Mouse (Mus musculus) midbrain, embryonic 11.5 days (tissue): ENCODE results near the gene Ndufa12. TPM values are rescaled to one million over a fixed set of nuclear protein-coding genes. Genes with fewer than 3 reads are reported as not detected.

Experiments used
- ATAC-seq: fragments of 200-750 bp; cut with Nextera tagmentation; 2 replicates; pipeline ENCODE4 v1.8.0; 2017; ENCODE audit warnings: moderate TSS enrichment, moderate library complexity; ENCODE audit not compliant: low FRiP score
- DNase-seq: peaks from one replicate; pipeline ENCODE4 v3.0.0; 2015; ENCODE audit warnings: low spot score; ENCODE audit errors: missing footprints
- H3K27ac ChIP-seq: fragments of 300-500 bp; sonication (generic); 2 replicates; pipeline ENCODE4 v1.5.1; 2014; ENCODE audit warnings: low read depth, low read length
- H3K27me3 ChIP-seq: fragments of 300-500 bp; sonication (generic); 2 replicates; pipeline ENCODE4 v1.6.1; 2014; ENCODE audit warnings: mild to moderate bottlenecking, low read length, moderate library complexity, mixed read lengths; ENCODE audit not compliant: control insufficient read depth, insufficient read depth
- H3K36me3 ChIP-seq: fragments of 300-500 bp; sonication (generic); 2 replicates; pipeline ENCODE4 v1.6.1; 2014; ENCODE audit warnings: mild to moderate bottlenecking, low read length, moderate library complexity, mixed read lengths; ENCODE audit not compliant: control insufficient read depth, insufficient read depth
- H3K4me1 ChIP-seq: fragments of 300-500 bp; sonication (generic); 2 replicates; pipeline ENCODE4 v1.6.1; 2014; ENCODE audit warnings: low read length; ENCODE audit not compliant: control insufficient read depth, insufficient read depth
- H3K4me2 ChIP-seq: fragments of 300-500 bp; sonication (generic); 2 replicates; pipeline ENCODE4 v1.6.1; 2014; ENCODE audit warnings: mild to moderate bottlenecking, moderate library complexity
- H3K4me3 ChIP-seq: fragments of 300-500 bp; sonication (generic); 2 replicates; pipeline ENCODE4 v1.5.1; 2014; ENCODE audit warnings: low read depth, low read length
- H3K9ac ChIP-seq: fragments of 300-500 bp; sonication (generic); 2 replicates; pipeline ENCODE4 v1.6.1; 2014; ENCODE audit warnings: low read length
- H3K9me3 ChIP-seq: fragments of 300-500 bp; sonication (generic); 2 replicates; pipeline ENCODE4 v1.6.1; 2016; ENCODE audit warnings: low read length; ENCODE audit not compliant: control insufficient read depth
- WGBS: fragments of 180-500 bp; shearing (Covaris S2); extraction: QIAGEN DNeasy Blood & Tissue Kit; methylation state at CpG from one replicate; pipeline ENCODE4 v1.1.7; 2014; 5-methylcytosine and 5-hydroxymethylcytosine counted together
- polyA plus RNA-seq: library from polyadenylated mRNA; unstranded; fragments of >200 nt; fragmentation: Nextera tagmentation; extraction: Ambion mirVana; gene quantifications from 2 replicates; pipeline ENCODE4 v1.2.1, GENCODE M21; 2014

Ndufa12 gene
- polyA plus RNA-seq, 1 experiment from 2014 or later, result 528 TPM

- WGBS, result 91% methylated on average over 16 of the region's 16 CpGs
- H3K27me3 ChIP-seq, result no peaks in the 10 kb centered on the region
Measured at GRCm38 (mm10) chr10:94165426-94165825, 33.1 kb upstream of the Ndufa12 start.

GRCm38 (mm10) chr10:94167051-94167750 is 31.3 kb upstream of the Ndufa12 start:
- no peak for ATAC-seq
- Histone ChIP-seq H3K36me3 (peaks cover 23% of the 10 kb centered on the region), H3K4me3 (no peak overlapping the region), H3K27ac (no peak overlapping the region), H3K4me1 (peaks cover 9% of the 10 kb centered on the region), H3K9ac (no peak overlapping the region), H3K9me3 (peaks cover 6% of the 10 kb centered on the region), H3K4me2 (no peak overlapping the region), H3K27me3 (no peaks in the 10 kb centered on the region)
- DNase-seq, result peak; percentile 61
- 87% methylated on average over 11 of the region's 11 CpGs for WGBS

More at GRCm38 (mm10) chr10:94165426-94165825, 33.1 kb upstream of the Ndufa12 start:
- DNase-seq, result no peak
- ATAC-seq, result no peak
- no peak overlapping the region for H3K27ac ChIP-seq
- H3K4me3 ChIP-seq, result no peak overlapping the region
- peaks cover 6% of the 10 kb centered on the region for H3K9me3 ChIP-seq
- no peak overlapping the region for H3K4me2 ChIP-seq
- no peaks in the 10 kb centered on the region for H3K4me1 ChIP-seq
- H3K9ac ChIP-seq, result no peak overlapping the region
- peaks cover 23% of the 10 kb centered on the region for H3K36me3 ChIP-seq

- ATAC-seq (0 out of 2 replicates have a peak, but pooled peaks have one; percentile 22), DNase-seq (peak; percentile 87)
- H3K4me2 ChIP-seq, result 0 out of 2 replicates have a peak overlapping the region, but pooled peaks have one; percentile 10
- H3K4me3 ChIP-seq, result no peak overlapping the region
- 33% methylated on average over 12 of the region's 12 CpGs for WGBS
- peaks cover 20% of the 10 kb centered on the region for H3K4me1 ChIP-seq
- peaks cover 6% of the 10 kb centered on the region for H3K9me3 ChIP-seq
- H3K27ac ChIP-seq, result no peak overlapping the region
- H3K9ac ChIP-seq, result no peak overlapping the region
- no peaks in the 10 kb centered on the region for H3K27me3 ChIP-seq
- peaks cover 26% of the 10 kb centered on the region for H3K36me3 ChIP-seq
Measured at GRCm38 (mm10) chr10:94171440-94172130, 26.9 kb upstream of the Ndufa12 start.

GRCm38 (mm10) chr10:94172137-94172536 is 26.4 kb upstream of the Ndufa12 start:
- no peak overlapping the region for H3K9ac ChIP-seq
- peaks cover 20% of the 10 kb centered on the region for H3K4me1 ChIP-seq
- no peak for ATAC-seq
- no peaks in the 10 kb centered on the region for H3K27me3 ChIP-seq
- 47% methylated on average over 11 of the region's 11 CpGs for WGBS
- 0 out of 2 replicates have a peak overlapping the region, but pooled peaks have one; percentile 10 for H3K4me2 ChIP-seq
- H3K27ac ChIP-seq, result 0 out of 2 replicates have a peak overlapping the region, but pooled peaks have one; percentile 1
- peaks cover 26% of the 10 kb centered on the region for H3K36me3 ChIP-seq
- H3K4me3 ChIP-seq, result no peak overlapping the region
- peak; percentile 87 for DNase-seq
- peaks cover 6% of the 10 kb centered on the region for H3K9me3 ChIP-seq

- 22% methylated on average over 6 of the region's 6 CpGs for WGBS
- DNase-seq (no peak), ATAC-seq (peak; percentile 42; the same call in 1 of the 2 replicates)
- Histone ChIP-seq H3K27ac (peak overlapping the region; percentile 1; the same call in 1 of the 2 replicates), H3K4me2 (0 out of 2 replicates have a peak overlapping the region, but pooled peaks have one; percentile 19), H3K9ac (no peak overlapping the region), H3K36me3 (peaks cover 22% of the 10 kb centered on the region), H3K4me3 (no peak overlapping the region), H3K4me1 (peaks cover 20% of the 10 kb centered on the region), H3K9me3 (peaks cover 6% of the 10 kb centered on the region), H3K27me3 (no peaks in the 10 kb centered on the region)
Measured at GRCm38 (mm10) chr10:94172706-94173105, 25.8 kb upstream of the Ndufa12 start.

DNA sequence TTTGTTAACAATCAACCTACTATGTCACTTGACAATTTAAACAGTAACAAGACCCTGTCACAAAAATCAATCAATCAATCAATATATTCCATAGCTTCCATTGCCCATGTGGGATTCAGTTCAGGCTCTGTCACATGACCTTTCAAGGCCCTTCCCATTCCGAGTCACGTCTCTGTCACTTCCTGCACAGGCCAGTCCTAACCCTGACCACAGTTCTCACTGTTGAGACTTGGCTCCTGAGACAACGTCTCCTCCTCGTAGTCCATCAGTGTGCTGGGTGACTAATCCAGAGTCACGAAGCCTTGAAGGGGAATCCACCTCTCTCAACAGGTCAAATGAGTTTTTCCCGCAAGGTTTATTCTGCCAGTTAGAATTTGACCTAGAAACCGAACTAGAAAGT is 23.9 kb upstream of the Ndufa12 start:
- no peak for DNase-seq
- WGBS, result 88% methylated on average over 7 of the region's 7 CpGs
- H3K4me3 ChIP-seq, result no peak overlapping the region
- no peak for ATAC-seq
- no peak overlapping the region for H3K9ac ChIP-seq
- H3K9me3 ChIP-seq, result peaks cover 6% of the 10 kb centered on the region
- no peak overlapping the region for H3K27ac ChIP-seq
- peaks cover 20% of the 10 kb centered on the region for H3K4me1 ChIP-seq
- no peak overlapping the region for H3K4me2 ChIP-seq
- H3K27me3 ChIP-seq, result no peaks in the 10 kb centered on the region
- peaks cover 10% of the 10 kb centered on the region for H3K36me3 ChIP-seq

GRCm38 (mm10) chr10:94183199-94183598 is 15.3 kb upstream of the Ndufa12 start:
- H3K9me3 ChIP-seq, result no peaks in the 10 kb centered on the region
- H3K4me3 ChIP-seq, result no peak overlapping the region
- no peaks in the 10 kb centered on the region for H3K27me3 ChIP-seq
- peak overlapping the region; percentile 37 for H3K27ac ChIP-seq
- peaks cover 15% of the 10 kb centered on the region for H3K4me1 ChIP-seq
- no peak overlapping the region for H3K4me2 ChIP-seq
- no peaks in the 10 kb centered on the region for H3K36me3 ChIP-seq
- H3K9ac ChIP-seq, result no peak overlapping the region
- DNase-seq (peak; percentile 86), ATAC-seq (no peak)
- WGBS, result 23% methylated on average over 4 of the region's 4 CpGs

- peaks cover 6% of the 10 kb centered on the region; the same call in 1 of the 2 replicates for H3K36me3 ChIP-seq
Measured at GRCm38 (mm10) chr10:94204973-94205372, 6.5 kb downstream of the Ndufa12 start.

More at GRCm38 (mm10) chr10:94204973-94205372, 6.5 kb downstream of the Ndufa12 start:
- ATAC-seq (no peak), DNase-seq (no peak)
- WGBS, result 90% methylated on average over 4 of the region's 4 CpGs
- Histone ChIP-seq H3K4me1 (no peaks in the 10 kb centered on the region), H3K27me3 (no peaks in the 10 kb centered on the region), H3K27ac (no peak overlapping the region), H3K4me3 (no peak overlapping the region), H3K4me2 (no peak overlapping the region), H3K9ac (no peak overlapping the region), H3K9me3 (no peaks in the 10 kb centered on the region)
